Mouse (Mus musculus) G1E (cell line): ENCODE measurements around the gene Clstn3.

ENCODE experiments used
- CTCF ChIP-seq: IDR thresholded peaks from 2 replicates; pipeline ENCODE4 v1.5.1; 2012; ENCODE audit warnings: low read depth, low read length, inconsistent platforms, mixed read lengths
- GATA1 ChIP-seq: IDR thresholded peaks from 2 replicates; pipeline ENCODE4 v1.6.1; 2012; ENCODE audit warnings: borderline replicate concordance, low read length, inconsistent platforms, mixed read lengths
- TAL1 ChIP-seq: conservative IDR thresholded peaks from 2 replicates; pipeline ENCODE4 v1.6.1; 2012; ENCODE audit warnings: low read depth, low read length, inconsistent platforms, mixed read lengths

- TF ChIP-seq GATA1 (no peak), CTCF (no peak), TAL1 (no peak)
Observed at GRCm38 (mm10) chr6:124427289-124427688, 37.3 kb downstream of the Clstn3 start.
